24 mouse cellular contexts compared by ENCODE assay signal in genomic region chr2:101997013-101997412, GRCm38 (mm10).
DNase-seq lines count a peak whose midpoint lies in the region; ATAC-seq lines count a peak whose summit lies in the region.
"Had no signal": no experiment of that assay in that cellular context is flagged by ENCODE, and none has a peak within 500 bp of the region (broad histone marks: within the 10 kb centered on the region; RNA-seq: fewer than 3 reads in every experiment).

No protein-coding gene starts in this region.

- no peak overlapping the region for H3K4me3 ChIP-seq in midbrain, embryonic 12.5 days
- no peak overlapping the region for H3K4me3 ChIP-seq in midbrain, embryonic 16.5 days (ENCODE audit: low read depth, low read length)
- no peak overlapping the region for H3K4me3 ChIP-seq in forebrain, embryonic 14.5 days (ENCODE audit: low read depth, low read length)
- H3K4me3 ChIP-seq in hindbrain, embryonic 14.5 days (replicated peaks; ENCODE audit: low read length): no peak overlapping the region
- H3K4me3 ChIP-seq: embryonic facial prominence, embryonic 13.5 days; erythroblast, embryonic 14.5 days; heart, embryonic 10.5 days; intestine, embryonic 15.5 days; limb, embryonic 15.5 days; megakaryocyte, embryonic 14.5 days had no signal

- H3K4me2 ChIP-seq in midbrain, embryonic 12.5 days (replicated peaks): no peak overlapping the region
- H3K4me2 ChIP-seq in midbrain, embryonic 16.5 days (ENCODE audit: low read length): no peak overlapping the region
- H3K4me2 ChIP-seq in forebrain, embryonic 14.5 days (ENCODE audit: low read length): no peak overlapping the region
- no peak overlapping the region for H3K4me2 ChIP-seq in hindbrain, embryonic 14.5 days (replicated peaks)
- H3K4me2 ChIP-seq: embryonic facial prominence, embryonic 13.5 days; intestine, embryonic 15.5 days; limb, embryonic 15.5 days; lung, embryonic 14.5 days had no signal

- WGBS in midbrain, embryonic 12.5 days: 69% methylated on average over 11 of the region's 11 CpGs
- 41% methylated on average over 11 of the region's 11 CpGs for WGBS in midbrain, embryonic 16.5 days
- WGBS in forebrain, embryonic 14.5 days: 44% methylated on average over 11 of the region's 11 CpGs
- WGBS in hindbrain, embryonic 14.5 days: 34% methylated on average over 11 of the region's 11 CpGs

- H3K9me3 ChIP-seq in midbrain, embryonic 12.5 days: no peaks in the 10 kb centered on the region
- H3K9me3 ChIP-seq in midbrain, embryonic 16.5 days (replicated peaks; ENCODE audit: control insufficient read depth, low read length, poor library complexity, severe bottlenecking): no peaks in the 10 kb centered on the region
- no peaks in the 10 kb centered on the region for H3K9me3 ChIP-seq in forebrain, embryonic 14.5 days (replicated peaks; ENCODE audit: control insufficient read depth, low read length)
- H3K9me3 ChIP-seq in hindbrain, embryonic 14.5 days (ENCODE audit: control insufficient read depth, low read length): no peaks in the 10 kb centered on the region
- H3K9me3 ChIP-seq: embryonic facial prominence, embryonic 13.5 days; heart, embryonic 10.5 days; intestine, embryonic 15.5 days; limb, embryonic 15.5 days; megakaryocyte, embryonic 14.5 days had no signal

- no peak for ATAC-seq in midbrain, embryonic 12.5 days (ENCODE audit: low FRiP score, low read depth)
- ATAC-seq in midbrain, embryonic 16.5 days: no peak
- no peak for ATAC-seq in forebrain, embryonic 14.5 days
- no peak for ATAC-seq in hindbrain, embryonic 14.5 days (ENCODE audit: low FRiP score)
- ATAC-seq in erythroid progenitor cell, adult 5-6 weeks (replicated peaks; ENCODE audit: low FRiP score, poor library complexity, severe bottlenecking): no peak
- ATAC-seq: activated CD4-positive, CD25-positive, alpha-beta regulatory T cell, adult 4 months; intestine, embryonic 15.5 days had no signal

- H3K27me3 ChIP-seq in midbrain, embryonic 12.5 days: no peaks in the 10 kb centered on the region
- H3K27me3 ChIP-seq in midbrain, embryonic 16.5 days (ENCODE audit: control insufficient read depth, insufficient read depth, low read depth, low read length): no peaks in the 10 kb centered on the region
- no peaks in the 10 kb centered on the region for H3K27me3 ChIP-seq in forebrain, embryonic 14.5 days (replicated peaks; ENCODE audit: control insufficient read depth, insufficient read depth, low read length)
- H3K27me3 ChIP-seq in hindbrain, embryonic 14.5 days (ENCODE audit: control insufficient read depth, insufficient read depth, low read length): no peaks in the 10 kb centered on the region
- H3K27me3 ChIP-seq: embryonic facial prominence, embryonic 13.5 days; intestine, embryonic 15.5 days; limb, embryonic 15.5 days had no signal

- peaks cover 40% of the 10 kb centered on the region for H3K4me1 ChIP-seq in midbrain, embryonic 12.5 days
- H3K4me1 ChIP-seq in midbrain, embryonic 16.5 days (ENCODE audit: control insufficient read depth, insufficient read depth, low read length): peaks cover 25% of the 10 kb centered on the region
- peaks cover 41% of the 10 kb centered on the region for H3K4me1 ChIP-seq in forebrain, embryonic 14.5 days (ENCODE audit: control insufficient read depth, insufficient read depth, low read length)
- H3K4me1 ChIP-seq in hindbrain, embryonic 14.5 days (replicated peaks; ENCODE audit: control insufficient read depth, insufficient read depth, low read length): peaks cover 46% of the 10 kb centered on the region

- no peak for DNase-seq in forebrain, embryonic 14.5 days (ENCODE audit: low spot score)
- DNase-seq in hindbrain, embryonic 14.5 days (ENCODE audit: low spot score): no peak
- DNase-seq in thymus, postnatal 14 days: no peak
- no peak for DNase-seq in adrenal gland, adult (ENCODE audit: inconsistent age in 2 of 2, low spot score in 1 of 2)
- DNase-seq: adrenal gland, postnatal 10 days; cerebellum, adult 2 months; cerebellum, postnatal 36 days; embryo, embryonic 11 days; heart, postnatal 4 days; kidney, adult 8-10 months; kidney, postnatal 10 days; left cerebral cortex, postnatal 4 days; lung, embryonic 14.5 days had no signal

- no peak overlapping the region for H3K9ac ChIP-seq in midbrain, embryonic 12.5 days (replicated peaks)
- no peak overlapping the region for H3K9ac ChIP-seq in midbrain, embryonic 16.5 days (ENCODE audit: low read depth, low read length)
- no peak overlapping the region for H3K9ac ChIP-seq in forebrain, embryonic 14.5 days (ENCODE audit: low read length)
- no peak overlapping the region for H3K9ac ChIP-seq in hindbrain, embryonic 14.5 days
- H3K9ac ChIP-seq: embryonic facial prominence, embryonic 13.5 days; intestine, embryonic 15.5 days; limb, embryonic 15.5 days; liver, embryonic 14.5 days; lung, embryonic 14.5 days had no signal

- no peaks in the 10 kb centered on the region for H3K36me3 ChIP-seq in midbrain, embryonic 12.5 days
- no peaks in the 10 kb centered on the region for H3K36me3 ChIP-seq in midbrain, embryonic 16.5 days (ENCODE audit: control insufficient read depth, insufficient read depth, low read length)
- no peaks in the 10 kb centered on the region for H3K36me3 ChIP-seq in forebrain, embryonic 14.5 days (ENCODE audit: control insufficient read depth, insufficient read depth, low read length)
- no peaks in the 10 kb centered on the region for H3K36me3 ChIP-seq in hindbrain, embryonic 14.5 days (replicated peaks; ENCODE audit: control insufficient read depth, insufficient read depth)
- H3K36me3 ChIP-seq: embryonic facial prominence, embryonic 13.5 days; heart, embryonic 10.5 days; intestine, embryonic 15.5 days; limb, embryonic 15.5 days had no signal

- H3K27ac ChIP-seq in midbrain, embryonic 12.5 days (replicated peaks): peak overlapping the region; percentile 46; the same call in 1 of the 2 replicates
- no peak overlapping the region for H3K27ac ChIP-seq in midbrain, embryonic 16.5 days (ENCODE audit: low read length)
- H3K27ac ChIP-seq in forebrain, embryonic 14.5 days (ENCODE audit: low read depth, low read length): 0 out of 2 replicates have a peak overlapping the region, but pooled peaks have one; percentile 1
- peak overlapping the region; percentile 44 for H3K27ac ChIP-seq in hindbrain, embryonic 14.5 days
- H3K27ac ChIP-seq: embryonic facial prominence, embryonic 13.5 days; heart, embryonic 10.5 days; intestine, embryonic 15.5 days; limb, embryonic 15.5 days; liver, embryonic 14.5 days had no signal
